Mouse (Mus musculus) lung, adult 2 months (tissue): ENCODE measurements around the gene Fam217a.
"Not testable (repeated sequence)": the region's sequence is repeated elsewhere in the genome, so short reads cannot be mapped to it uniquely, and the experiment has no call there.

Source experiments
- CTCF ChIP-seq: fragments of 200-500 bp; IDR thresholded peaks from 2 replicates; pipeline ENCODE4 v1.5.1; 2011; ENCODE audit warnings: mild to moderate bottlenecking, low read length, control low read depth; ENCODE audit not compliant: insufficient read depth
- POLR2A ChIP-seq: fragments of 200-500 bp; IDR thresholded peaks from 2 replicates; pipeline ENCODE4 v1.6.1; 2011; ENCODE audit warnings: low read depth, mild to moderate bottlenecking, control low read depth, low read length, borderline replicate concordance; ENCODE audit errors: extremely low read depth

DNA sequence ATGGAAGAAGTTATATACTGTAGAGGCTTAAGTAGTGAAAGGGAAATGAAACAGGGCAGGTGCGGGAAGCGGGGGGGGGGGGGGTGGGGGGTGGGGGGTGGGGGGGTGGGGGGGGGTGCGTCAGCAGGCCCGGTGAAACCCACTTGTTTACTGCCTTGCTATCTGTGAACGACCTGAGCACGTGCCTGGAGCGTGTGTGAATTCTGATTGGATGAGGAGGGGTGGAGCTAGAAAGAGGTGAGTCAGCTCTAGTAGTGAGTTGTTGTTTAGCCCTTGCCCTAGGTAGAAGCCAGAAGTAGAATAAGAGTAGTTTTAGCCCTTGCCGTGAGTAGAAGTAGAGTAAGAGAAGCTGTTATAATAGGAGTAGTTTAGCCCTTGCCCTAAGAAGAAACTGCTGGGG is 62.9 kb downstream of the Fam217a start:
- TF ChIP-seq CTCF, POLR2A: not testable (repeated sequence)
